Mouse (Mus musculus): ENCODE measurements around the gene Plpp7. TPM values are rescaled to one million over a fixed set of nuclear protein-coding genes. Genes with fewer than 3 reads are reported as not detected.
A peak's percentile ranks its signal among the peaks of the same experiment; 100 is the strongest.

The Plpp7 gene
- polyA plus RNA-seq, 1 experiment: 6.0 TPM

GRCm38 (mm10) chr2:32087606-32088005 lies 7.7 kb upstream of the Plpp7 start:
- DNase-seq: no peak
- TF ChIP-seq CTCF (conservative IDR thresholded peaks at IDR 0.05; ENCODE audit: insufficient read depth, insufficient read length, low read depth, low read length): no peak
- no peak for TF ChIP-seq POLR2A (IDR thresholded peaks at IDR 0.05; ENCODE audit: low read depth, low read length)
- no peaks in the 10 kb centered on the region for H3K4me1 ChIP-seq (ENCODE audit: control insufficient read depth, insufficient read depth, low read length)
- no peak overlapping the region for H3K27ac ChIP-seq (ENCODE audit: insufficient read depth, low read depth, low read length)
- no peaks in the 10 kb centered on the region for H3K27me3 ChIP-seq (replicated peaks; ENCODE audit: control insufficient read depth, insufficient read depth, low read length)
- 60% methylated on average over 4 of the region's 4 CpGs for WGBS
- no peaks in the 10 kb centered on the region for H3K36me3 ChIP-seq (ENCODE audit: control insufficient read depth, insufficient read depth, low read length)
- H3K4me3 ChIP-seq (ENCODE audit: insufficient read depth, low read depth, low read length): no peak overlapping the region

- 5% methylated on average over 35 of the region's 35 CpGs for WGBS
- Histone ChIP-seq H3K4me1 (ENCODE audit: control insufficient read depth, insufficient read depth, low read length) (no peaks in the 10 kb centered on the region), H3K27me3 (replicated peaks; ENCODE audit: control insufficient read depth, insufficient read depth, low read length) (no peaks in the 10 kb centered on the region), H3K27ac (ENCODE audit: insufficient read depth, low read depth, low read length) (no peak overlapping the region), H3K4me3 (ENCODE audit: insufficient read depth, low read depth, low read length) (no peak overlapping the region), H3K36me3 (ENCODE audit: control insufficient read depth, insufficient read depth, low read length) (no peaks in the 10 kb centered on the region)
- no peak for TF ChIP-seq POLR2A (IDR thresholded peaks at IDR 0.05; ENCODE audit: low read depth, low read length)
- TF ChIP-seq CTCF (conservative IDR thresholded peaks at IDR 0.05; ENCODE audit: insufficient read depth, insufficient read length, low read depth, low read length): no peak
- no peak for DNase-seq
These were observed 6.9 kb upstream of the Plpp7 start for GRCm38 (mm10) chr2:32088372-32088981.

GRCm38 (mm10) chr2:32089606-32090005 lies 5.7 kb upstream of the Plpp7 start:
- H3K27me3 ChIP-seq (replicated peaks; ENCODE audit: control insufficient read depth, insufficient read depth, low read length): no peaks in the 10 kb centered on the region
- 63% methylated on average over 3 of the region's 3 CpGs for WGBS
- no peaks in the 10 kb centered on the region for H3K4me1 ChIP-seq (ENCODE audit: control insufficient read depth, insufficient read depth, low read length)
- DNase-seq: no peak
- no peaks in the 10 kb centered on the region for H3K36me3 ChIP-seq (ENCODE audit: control insufficient read depth, insufficient read depth, low read length)
- H3K27ac ChIP-seq (ENCODE audit: insufficient read depth, low read depth, low read length): no peak overlapping the region
- H3K4me3 ChIP-seq (ENCODE audit: insufficient read depth, low read depth, low read length): no peak overlapping the region
- TF ChIP-seq CTCF (conservative IDR thresholded peaks at IDR 0.05; ENCODE audit: insufficient read depth, insufficient read length, low read depth, low read length) (no peak), POLR2A (IDR thresholded peaks at IDR 0.05; ENCODE audit: low read depth, low read length) (no peak)

GRCm38 (mm10) chr2:32090145-32090544 lies 5.2 kb upstream of the Plpp7 start:
- 88% methylated on average over 2 of the region's 2 CpGs for WGBS
- Histone ChIP-seq H3K27me3 (replicated peaks; ENCODE audit: control insufficient read depth, insufficient read depth, low read length) (no peaks in the 10 kb centered on the region), H3K4me3 (ENCODE audit: insufficient read depth, low read depth, low read length) (no peak overlapping the region), H3K27ac (ENCODE audit: insufficient read depth, low read depth, low read length) (no peak overlapping the region), H3K36me3 (ENCODE audit: control insufficient read depth, insufficient read depth, low read length) (no peaks in the 10 kb centered on the region), H3K4me1 (ENCODE audit: control insufficient read depth, insufficient read depth, low read length) (no peaks in the 10 kb centered on the region; the same call in 1 of the 2 replicates)
- no peak for DNase-seq
- TF ChIP-seq POLR2A (IDR thresholded peaks at IDR 0.05; ENCODE audit: low read depth, low read length): no peak
- no peak for TF ChIP-seq CTCF (conservative IDR thresholded peaks at IDR 0.05; ENCODE audit: insufficient read depth, insufficient read length, low read depth, low read length)

- no peaks in the 10 kb centered on the region; the same call in 1 of the 2 replicates for H3K4me1 ChIP-seq (ENCODE audit: control insufficient read depth, insufficient read depth, low read length)
- no peaks in the 10 kb centered on the region for H3K36me3 ChIP-seq (ENCODE audit: control insufficient read depth, insufficient read depth, low read length)
- peak; percentile 63 for DNase-seq
- WGBS: 40% methylated on average over 3 of the region's 3 CpGs
- H3K27ac ChIP-seq (ENCODE audit: insufficient read depth, low read depth, low read length): no peak overlapping the region
- H3K4me3 ChIP-seq (ENCODE audit: insufficient read depth, low read depth, low read length): no peak overlapping the region
- TF ChIP-seq CTCF (conservative IDR thresholded peaks at IDR 0.05; ENCODE audit: insufficient read depth, insufficient read length, low read depth, low read length) (no peak), POLR2A (IDR thresholded peaks at IDR 0.05; ENCODE audit: low read depth, low read length) (no peak)
- H3K27me3 ChIP-seq (replicated peaks; ENCODE audit: control insufficient read depth, insufficient read depth, low read length): no peaks in the 10 kb centered on the region
These were observed 3.4 kb upstream of the Plpp7 start for GRCm38 (mm10) chr2:32091956-32092355.

- TF ChIP-seq CTCF (conservative IDR thresholded peaks at IDR 0.05; ENCODE audit: insufficient read depth, insufficient read length, low read depth, low read length) (no peak), POLR2A (IDR thresholded peaks at IDR 0.05; ENCODE audit: low read depth, low read length) (no peak)
- Histone ChIP-seq H3K36me3 (ENCODE audit: control insufficient read depth, insufficient read depth, low read length) (no peaks in the 10 kb centered on the region), H3K4me3 (ENCODE audit: insufficient read depth, low read depth, low read length) (no peak overlapping the region), H3K27me3 (replicated peaks; ENCODE audit: control insufficient read depth, insufficient read depth, low read length) (no peaks in the 10 kb centered on the region), H3K4me1 (ENCODE audit: control insufficient read depth, insufficient read depth, low read length) (no peaks in the 10 kb centered on the region; the same call in 1 of the 2 replicates), H3K27ac (ENCODE audit: insufficient read depth, low read depth, low read length) (no peak overlapping the region)
- peak; percentile 46 for DNase-seq
- 77% methylated on average over 7 of the region's 7 CpGs for WGBS
These were observed 1.2 kb upstream of the Plpp7 start for GRCm38 (mm10) chr2:32094001-32094707.

GRCm38 (mm10) chr2:32096122-32096420 lies 743 bp downstream of the Plpp7 start:
- WGBS: 84% methylated on average over 10 of the region's 10 CpGs

More at GRCm38 (mm10) chr2:32096122-32096420, 743 bp downstream of the Plpp7 start:
- no peaks in the 10 kb centered on the region; the same call in 1 of the 2 replicates for H3K4me1 ChIP-seq (ENCODE audit: control insufficient read depth, insufficient read depth, low read length)
- no peaks in the 10 kb centered on the region for H3K36me3 ChIP-seq (ENCODE audit: control insufficient read depth, insufficient read depth, low read length)
- peak overlapping the region; percentile 54; the same call in 1 of the 2 replicates for H3K4me3 ChIP-seq (ENCODE audit: insufficient read depth, low read depth, low read length)
- H3K27ac ChIP-seq (ENCODE audit: insufficient read depth, low read depth, low read length): no peak overlapping the region
- no peaks in the 10 kb centered on the region for H3K27me3 ChIP-seq (replicated peaks; ENCODE audit: control insufficient read depth, insufficient read depth, low read length)
- TF ChIP-seq POLR2A (IDR thresholded peaks at IDR 0.05; ENCODE audit: low read depth, low read length) (no peak), CTCF (conservative IDR thresholded peaks at IDR 0.05; ENCODE audit: insufficient read depth, insufficient read length, low read depth, low read length) (no peak)
- no peak for DNase-seq

Data from kidney, adult 2 months (tissue).